Mouse (Mus musculus): ENCODE results near the gene Mucl2. TPM values are rescaled to one million over a fixed set of nuclear protein-coding genes. Genes with fewer than 3 reads are reported as not detected.
"Not testable (repeated sequence)": the region's sequence is repeated elsewhere in the genome, so short reads cannot be mapped to it uniquely, and the experiment has no call there.

The Mucl2 gene
- not detected in 2 replicates for polyA plus RNA-seq (2014; fragmentation: Nextera tagmentation; extraction: Ambion mirVana)

GRCm38 (mm10) chr15:103899212-103899611 lies at the start of gene Mucl2:
Mucl2 (minus strand) TSS chr15:103899312.
- DNase-seq (ENCODE audit: low spot score): no peak
- no peaks in the 10 kb centered on the region for H3K4me1 ChIP-seq (replicated peaks; ENCODE audit: control insufficient read depth, insufficient read depth, low read length)
- WGBS: 93% methylated on average over 1 of the region's 1 CpGs

GRCm38 (mm10) chr15:103913061-103913460 lies 13.9 kb upstream of the Mucl2 start:
- H3K36me3 ChIP-seq (replicated peaks; ENCODE audit: control insufficient read depth, insufficient read depth): not testable (repeated sequence)

More at GRCm38 (mm10) chr15:103899212-103899611, at the start of gene Mucl2:
- H3K9ac ChIP-seq: no peak within 1 kb of the TSS
- H3K27ac ChIP-seq: no peak within 1 kb of the TSS
- H3K36me3 ChIP-seq (replicated peaks; ENCODE audit: control insufficient read depth, insufficient read depth): no peaks in the 10 kb centered on the region
- H3K9me3 ChIP-seq (ENCODE audit: control insufficient read depth, low read length): no peaks in the 10 kb centered on the region
- H3K27me3 ChIP-seq (ENCODE audit: control insufficient read depth, insufficient read depth, low read length): no peaks in the 10 kb centered on the region
- no peak for ATAC-seq (ENCODE audit: low FRiP score)
- no peak within 1 kb of the TSS for H3K4me3 ChIP-seq (replicated peaks; ENCODE audit: low read length)
- H3K4me2 ChIP-seq (replicated peaks): no peak within 1 kb of the TSS

More at GRCm38 (mm10) chr15:103913061-103913460, 13.9 kb upstream of the Mucl2 start:
- H3K4me2 ChIP-seq (replicated peaks); H3K9me3 ChIP-seq (ENCODE audit: control insufficient read depth, low read length); H3K4me1 ChIP-seq (replicated peaks; ENCODE audit: control insufficient read depth, insufficient read depth, low read length); ATAC-seq (ENCODE audit: low FRiP score); H3K27ac ChIP-seq; H3K4me3 ChIP-seq (replicated peaks; ENCODE audit: low read length); H3K27me3 ChIP-seq (ENCODE audit: control insufficient read depth, insufficient read depth, low read length); H3K9ac ChIP-seq: not testable (repeated sequence)
- WGBS: 42% methylated on average over 1 of the region's 1 CpGs
- peak; percentile 11 for DNase-seq (ENCODE audit: low spot score)

Small RNA genes lying within 50 kb of the gene (microRNA-seq; reads per million reads assigned to microRNA genes)
- not detected for gene Gm22852

Other genes starting within 250 kb of the Mucl2 start
- gene Mucl1, start 143.8 kb downstream of the Mucl2 start, polyA plus RNA-seq (2014; fragmentation: Nextera tagmentation; extraction: Ambion mirVana): not detected in 2 replicates